Mouse (Mus musculus): ENCODE measurements at regions not wholly inside any gene's neighbourhood (a gene's known extent, or its start where the extent isn't known, plus 50 kb on each side); places are given as distances from the start of the nearest gene placed in this dataset.
"Not testable (repeated sequence)": the region's sequence is repeated elsewhere in the genome, so short reads cannot be mapped to it uniquely, and the experiment has no call there.

DNA sequence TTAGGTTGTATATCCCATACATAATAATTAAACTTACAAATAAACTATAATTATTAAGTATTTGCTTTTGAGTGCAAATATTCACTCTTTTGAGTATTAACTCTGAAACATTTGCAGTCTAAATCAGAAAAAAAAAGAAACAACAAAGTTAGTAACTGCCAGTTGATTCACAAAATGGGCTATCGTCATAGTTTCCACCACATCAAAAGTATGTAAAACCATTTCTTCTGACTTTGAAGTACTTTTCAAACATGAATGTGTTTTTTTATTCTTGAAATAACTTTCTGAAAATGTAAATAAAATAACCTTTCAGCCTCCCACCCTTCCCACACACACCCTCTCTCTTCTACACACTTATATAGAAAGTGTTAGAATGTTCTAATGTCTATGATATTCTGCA, 197.2 kb downstream of the Basp1 start:
- H3K36me3 ChIP-seq (replicated peaks in 1 of 2; ENCODE audit: control insufficient read depth in 1 of 2, insufficient read depth in 1 of 2, low read length in 1 of 2), result no peaks in the 10 kb centered on the region
- H3K79me2 ChIP-seq (replicated peaks; ENCODE audit: control insufficient read depth, extremely low read depth, insufficient read depth, poor library complexity, severe bottlenecking), result no peaks in the 10 kb centered on the region
- no peak overlapping the region for H3K4me3 ChIP-seq (replicated peaks in 1 of 3; ENCODE audit: low read depth in 2 of 3, low read length in 2 of 3, poor library complexity in 1 of 3)
- in situ Hi-C loops (cut with MboI; ENCODE audit: low pct_ligation_motif_present, low pct_unique_long_range_greater_than_20kb, low sequenced_read_pairs) (no loop called here), dilution Hi-C loops (cut with MboI; ENCODE audit: extremely low pct_ligation_motif_present, extremely low pct_unique_long_range_greater_than_20kb, low sequenced_read_pairs) (no loop called here)
- no peaks in the 10 kb centered on the region for H3K4me1 ChIP-seq (ENCODE audit: control insufficient read depth in 1 of 2, insufficient read depth in 2 of 2)
- no peak overlapping the region for H3K27ac ChIP-seq (ENCODE audit: insufficient read depth, low read depth)
- no peak overlapping the region for H3K9ac ChIP-seq (ENCODE audit: insufficient read depth, low read depth)
- no peak for DNase-seq (ENCODE audit: extremely low read depth)
- no peaks in the 10 kb centered on the region for H3K27me3 ChIP-seq (replicated peaks)
- no peak overlapping the region for H3K4me2 ChIP-seq (ENCODE audit: insufficient read depth, low read depth, poor library complexity, severe bottlenecking)
- TF ChIP-seq ZMIZ1 (IDR thresholded peaks at IDR 0.05; ENCODE audit: low read depth, low read length) (no peak), USF1 (IDR thresholded peaks at IDR 0.05; ENCODE audit: low read depth, low read length) (no peak), ZC3H11A (IDR thresholded peaks at IDR 0.05; ENCODE audit: low read depth, low read length) (no peak), BHLHE40 (IDR thresholded peaks at IDR 0.05; ENCODE audit: low read depth, low read length) (no peak), TBP (conservative IDR thresholded peaks at IDR 0.05; ENCODE audit: low read depth, low read length) (no peak), ZKSCAN1 (IDR thresholded peaks at IDR 0.05; ENCODE audit: borderline replicate concordance, low read depth, low read length) (no peak), POLR2A (IDR thresholded peaks at IDR 0.05; ENCODE audit: low read depth, low read length) (no peak)
- H3K9me3 ChIP-seq (replicated peaks; ENCODE audit: low read length), result no peaks in the 10 kb centered on the region

DNA sequence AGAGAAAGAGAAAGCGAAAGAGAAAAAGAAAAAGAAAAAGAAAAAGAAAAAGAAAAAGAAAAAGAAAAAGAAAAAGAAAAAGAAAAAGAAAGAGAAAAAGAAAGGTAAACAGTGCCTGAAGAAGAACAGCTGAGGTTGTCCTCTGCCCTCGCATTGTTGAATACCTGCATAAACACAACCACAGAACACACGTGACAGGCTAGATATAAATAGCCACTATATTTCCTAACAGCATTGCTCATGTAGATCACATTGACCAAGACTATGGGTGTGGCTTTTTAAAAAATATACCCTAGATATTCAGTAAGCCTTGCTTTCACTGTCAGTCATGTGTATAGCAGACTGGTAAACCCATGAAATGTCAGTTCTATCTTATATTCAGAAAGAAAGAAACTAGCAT, 211.5 kb downstream of the Basp1 start:
- Histone ChIP-seq H3K27ac (ENCODE audit: insufficient read depth, low read depth) (no peak overlapping the region), H3K4me3 (replicated peaks in 1 of 3; ENCODE audit: low read depth in 2 of 3, low read length in 2 of 3, poor library complexity in 1 of 3) (no peak overlapping the region)

DNA sequence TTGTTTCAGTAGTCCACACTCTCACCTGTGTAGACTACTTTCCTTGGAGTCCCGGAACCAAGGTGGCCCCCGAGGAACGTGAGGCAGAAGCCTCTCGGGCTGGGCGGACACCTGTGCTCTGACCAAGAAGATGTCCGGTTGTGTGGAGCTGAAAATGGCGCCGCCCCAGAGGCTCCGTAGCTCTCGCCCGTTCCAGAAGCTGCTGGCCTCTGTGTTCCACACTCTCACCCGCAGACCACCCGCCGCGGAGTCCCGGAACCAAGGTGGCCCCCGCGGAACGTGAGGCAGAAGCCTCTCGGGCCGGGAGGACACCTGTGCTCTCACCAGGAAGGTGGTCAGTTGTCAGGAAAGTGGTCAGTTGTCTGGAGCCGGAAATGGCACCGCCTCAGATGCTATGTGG, 213.3 kb downstream of the Basp1 start:
- H3K4me2 ChIP-seq (ENCODE audit: insufficient read depth, low read depth, poor library complexity, severe bottlenecking); DNase-seq (ENCODE audit: extremely low read depth); dilution Hi-C loops (cut with MboI; ENCODE audit: extremely low pct_ligation_motif_present, extremely low pct_unique_long_range_greater_than_20kb, low sequenced_read_pairs); H3K79me2 ChIP-seq (replicated peaks; ENCODE audit: control insufficient read depth, extremely low read depth, insufficient read depth, poor library complexity, severe bottlenecking); H3K4me1 ChIP-seq (ENCODE audit: control insufficient read depth in 1 of 2, insufficient read depth in 2 of 2); in situ Hi-C loops (cut with MboI; ENCODE audit: low pct_ligation_motif_present, low pct_unique_long_range_greater_than_20kb, low sequenced_read_pairs); H3K27ac ChIP-seq (ENCODE audit: insufficient read depth, low read depth); H3K4me3 ChIP-seq (replicated peaks in 1 of 3; ENCODE audit: low read depth in 2 of 3, low read length in 2 of 3, poor library complexity in 1 of 3); H3K27me3 ChIP-seq (replicated peaks); H3K9ac ChIP-seq (ENCODE audit: insufficient read depth, low read depth); H3K36me3 ChIP-seq (replicated peaks in 1 of 2; ENCODE audit: control insufficient read depth in 1 of 2, insufficient read depth in 1 of 2, low read length in 1 of 2); H3K9me3 ChIP-seq (replicated peaks; ENCODE audit: low read length): not testable (repeated sequence)

More for the DNA sequence above, 211.5 kb downstream of the Basp1 start:
- Histone ChIP-seq H3K4me1 (ENCODE audit: control insufficient read depth in 1 of 2, insufficient read depth in 2 of 2) (peaks cover 0 to 9% of the 10 kb centered on the region in 2 experiments; a peak in 2 of 4 replicates), H3K9ac (ENCODE audit: insufficient read depth, low read depth) (no peak overlapping the region), H3K9me3 (replicated peaks; ENCODE audit: low read length) (no peaks in the 10 kb centered on the region), H3K79me2 (replicated peaks; ENCODE audit: control insufficient read depth, extremely low read depth, insufficient read depth, poor library complexity, severe bottlenecking) (no peaks in the 10 kb centered on the region), H3K36me3 (replicated peaks in 1 of 2; ENCODE audit: control insufficient read depth in 1 of 2, insufficient read depth in 1 of 2, low read length in 1 of 2) (no peaks in the 10 kb centered on the region), H3K27me3 (replicated peaks) (no peaks in the 10 kb centered on the region), H3K4me2 (ENCODE audit: insufficient read depth, low read depth, poor library complexity, severe bottlenecking) (no peak overlapping the region)
- dilution Hi-C loops (cut with MboI; ENCODE audit: extremely low pct_ligation_motif_present, extremely low pct_unique_long_range_greater_than_20kb, low sequenced_read_pairs) (no loop called here), in situ Hi-C loops (cut with MboI; ENCODE audit: low pct_ligation_motif_present, low pct_unique_long_range_greater_than_20kb, low sequenced_read_pairs) (no loop called here)
- TF ChIP-seq POLR2A (IDR thresholded peaks at IDR 0.05; ENCODE audit: low read depth, low read length) (no peak), KAT2A (IDR thresholded peaks at IDR 0.05; ENCODE audit: insufficient replicate concordance, low read length) (no peak), MAFK (IDR thresholded peaks at IDR 0.05; ENCODE audit: insufficient replicate concordance, low read length) (no peak), MYC (IDR thresholded peaks at IDR 0.05; ENCODE audit: low read depth, low read length) (no peak), GABPA (IDR thresholded peaks at IDR 0.05; ENCODE audit: insufficient replicate concordance, low read depth, low read length) (no peak), UBTF (IDR thresholded peaks at IDR 0.05; ENCODE audit: low read depth, low read length) (no peak)
- DNase-seq (ENCODE audit: extremely low read depth), result peak; percentile 11

Data from CH12.LX (cell line).